ENCODE assay signal across 8 mouse cellular contexts in genomic region chr2:92376300-92376699, GRCm38 (mm10). TPM values are rescaled to one million over a fixed set of nuclear protein-coding genes. Genes with fewer than 3 reads are reported as not detected.
A peak's percentile ranks its signal among the peaks of the same experiment; 100 is the strongest.
DNase-seq lines count a peak whose midpoint lies in the region; ATAC-seq lines count a peak whose summit lies in the region.

No protein-coding gene starts in this region.

- peak overlapping the region; percentile 74; the same call in 1 of the 2 replicates for H3K9ac ChIP-seq in kidney, embryonic 15.5 days
- H3K9ac ChIP-seq in hindbrain, embryonic 13.5 days = peak overlapping the region; percentile 84; the same call in 1 of the 2 replicates
- H3K9ac ChIP-seq in midbrain, embryonic 13.5 days (replicated peaks) = peak overlapping the region; percentile 81

- peaks cover 10% of the 10 kb centered on the region for H3K27me3 ChIP-seq in kidney, embryonic 15.5 days
- H3K27me3 ChIP-seq in hindbrain, embryonic 13.5 days = peaks cover 11% of the 10 kb centered on the region
- H3K27me3 ChIP-seq in midbrain, embryonic 13.5 days = peaks cover 6% of the 10 kb centered on the region; the same call in 1 of the 2 replicates

- peaks cover 42% of the 10 kb centered on the region for H3K36me3 ChIP-seq in kidney, embryonic 15.5 days
- H3K36me3 ChIP-seq in hindbrain, embryonic 13.5 days = peaks cover 42% of the 10 kb centered on the region
- peaks cover 42% of the 10 kb centered on the region for H3K36me3 ChIP-seq in midbrain, embryonic 13.5 days

- 89% methylated on average over 6 of the region's 6 CpGs for WGBS in kidney, embryonic 15.5 days
- WGBS in hindbrain, embryonic 13.5 days = 92% methylated on average over 6 of the region's 6 CpGs
- WGBS in midbrain, embryonic 13.5 days = 82% methylated on average over 6 of the region's 6 CpGs

- no peak for DNase-seq in kidney, adult 18-20 months
- no peak for DNase-seq in yolk sac, embryonic 10.5 days (ENCODE audit: low spot score)
- DNase-seq in thymus, postnatal 10 days (ENCODE audit: low spot score in 2 of 2) = no peak
- no peak for DNase-seq in urinary bladder, postnatal 14 days (ENCODE audit: low spot score)

- peak overlapping the region; percentile 60 for H3K4me3 ChIP-seq in kidney, embryonic 15.5 days (replicated peaks)
- peak overlapping the region; percentile 78 for H3K4me3 ChIP-seq in brown adipose tissue, adult 24 weeks (ENCODE audit: insufficient read depth, low read depth, low read length)
- peak overlapping the region; percentile 73 for H3K4me3 ChIP-seq in hindbrain, embryonic 13.5 days
- peak overlapping the region; percentile 83 for H3K4me3 ChIP-seq in midbrain, embryonic 13.5 days (replicated peaks)

- H3K4me2 ChIP-seq in kidney, embryonic 15.5 days = peak overlapping the region; percentile 83
- peak overlapping the region; percentile 91 for H3K4me2 ChIP-seq in hindbrain, embryonic 13.5 days
- peak overlapping the region; percentile 97 for H3K4me2 ChIP-seq in midbrain, embryonic 13.5 days (replicated peaks)

- peaks cover 46% of the 10 kb centered on the region for H3K4me1 ChIP-seq in kidney, embryonic 15.5 days
- H3K4me1 ChIP-seq in brown adipose tissue, adult 24 weeks (ENCODE audit: control insufficient read depth, insufficient read depth, insufficient read length, low read length) = peaks cover 13% of the 10 kb centered on the region
- peaks cover 48% of the 10 kb centered on the region for H3K4me1 ChIP-seq in hindbrain, embryonic 13.5 days (replicated peaks)
- peaks cover 45% of the 10 kb centered on the region for H3K4me1 ChIP-seq in midbrain, embryonic 13.5 days (replicated peaks)

- no peak for ATAC-seq in kidney, embryonic 15.5 days (replicated peaks; ENCODE audit: low FRiP score)
- ATAC-seq in hindbrain, embryonic 13.5 days (ENCODE audit: low FRiP score) = no peak
- ATAC-seq in midbrain, embryonic 13.5 days = no peak

- no peaks in the 10 kb centered on the region for H3K9me3 ChIP-seq in kidney, embryonic 15.5 days (replicated peaks)
- H3K9me3 ChIP-seq in hindbrain, embryonic 13.5 days = no peaks in the 10 kb centered on the region
- no peaks in the 10 kb centered on the region for H3K9me3 ChIP-seq in midbrain, embryonic 13.5 days

- H3K27ac ChIP-seq in kidney, embryonic 15.5 days = no peak overlapping the region
- H3K27ac ChIP-seq in brown adipose tissue, adult 24 weeks (replicated peaks; ENCODE audit: low read depth, low read length) = peak overlapping the region; percentile 78
- H3K27ac ChIP-seq in hindbrain, embryonic 13.5 days = no peak overlapping the region
- no peak overlapping the region for H3K27ac ChIP-seq in midbrain, embryonic 13.5 days

RNA-seq across cellular contexts. Expression of gene Large2, which starts 1.6 kb away (rescaled TPM):
- 26.0 and 29.5 TPM in 2 replicates for polyA plus RNA-seq in kidney, embryonic 15.5 days (2015; fragmentation: Nextera tagmentation; extraction: Ambion mirVana)
- 1.9 TPM in 1 of 2 replicates, not detected in the other for polyA plus RNA-seq in brown adipose tissue, adult 24 weeks (2012; ENCODE audit: insufficient read depth, insufficient read length, missing spikeins)
- 1.6 and 2.4 TPM in 2 replicates for polyA plus RNA-seq in hindbrain, embryonic 13.5 days (2015; fragmentation: Nextera tagmentation; extraction: Ambion mirVana)
- polyA plus RNA-seq in midbrain, embryonic 13.5 days (2015; fragmentation: Nextera tagmentation; extraction: Ambion mirVana) = 1.5 and 2.5 TPM in 2 replicates

RNA-seq across cellular contexts. Expression of gene Pex16, which starts 1.8 kb away (rescaled TPM):
- polyA plus RNA-seq in kidney, embryonic 15.5 days (2015; fragmentation: Nextera tagmentation; extraction: Ambion mirVana) = 24.7 and 29.5 TPM in 2 replicates
- polyA plus RNA-seq in brown adipose tissue, adult 24 weeks (2012; ENCODE audit: insufficient read depth, insufficient read length, missing spikeins) = 78.2 and 89.5 TPM in 2 replicates
- 35.7 and 35.8 TPM in 2 replicates for polyA plus RNA-seq in hindbrain, embryonic 13.5 days (2015; fragmentation: Nextera tagmentation; extraction: Ambion mirVana)
- 32.8 and 36.0 TPM in 2 replicates for polyA plus RNA-seq in midbrain, embryonic 13.5 days (2015; fragmentation: Nextera tagmentation; extraction: Ambion mirVana)

RNA-seq across cellular contexts. Expression of gene 1700029I15Rik, which starts 6.0 kb away (rescaled TPM):
- 3.2 and 3.4 TPM in 2 replicates for polyA plus RNA-seq in kidney, embryonic 15.5 days (2015; fragmentation: Nextera tagmentation; extraction: Ambion mirVana)
- 3.3 and 4.1 TPM in 2 replicates for polyA plus RNA-seq in brown adipose tissue, adult 24 weeks (2012; ENCODE audit: insufficient read depth, insufficient read length, missing spikeins)
- 6.3 and 6.9 TPM in 2 replicates for polyA plus RNA-seq in hindbrain, embryonic 13.5 days (2015; fragmentation: Nextera tagmentation; extraction: Ambion mirVana)
- 8.0 and 8.9 TPM in 2 replicates for polyA plus RNA-seq in midbrain, embryonic 13.5 days (2015; fragmentation: Nextera tagmentation; extraction: Ambion mirVana)

RNA-seq across cellular contexts. Expression of gene Mapk8ip1, which starts 24.8 kb away (rescaled TPM):
- polyA plus RNA-seq in kidney, embryonic 15.5 days (2015; fragmentation: Nextera tagmentation; extraction: Ambion mirVana) = 32.1 and 34.9 TPM in 2 replicates
- polyA plus RNA-seq in brown adipose tissue, adult 24 weeks (2012; ENCODE audit: insufficient read depth, insufficient read length, missing spikeins) = 9.4 and 9.6 TPM in 2 replicates
- polyA plus RNA-seq in hindbrain, embryonic 13.5 days (2015; fragmentation: Nextera tagmentation; extraction: Ambion mirVana) = 111 and 112 TPM in 2 replicates
- 86.9 and 111 TPM in 2 replicates for polyA plus RNA-seq in midbrain, embryonic 13.5 days (2015; fragmentation: Nextera tagmentation; extraction: Ambion mirVana)

RNA-seq across cellular contexts. Expression of gene Cry2, which starts 57.5 kb away (rescaled TPM):
- 17.7 and 21.3 TPM in 2 replicates for polyA plus RNA-seq in kidney, embryonic 15.5 days (2015; fragmentation: Nextera tagmentation; extraction: Ambion mirVana)
- polyA plus RNA-seq in brown adipose tissue, adult 24 weeks (2012; ENCODE audit: insufficient read depth, insufficient read length, missing spikeins) = 11.7 and 14.6 TPM in 2 replicates
- 36.8 and 38.5 TPM in 2 replicates for polyA plus RNA-seq in hindbrain, embryonic 13.5 days (2015; fragmentation: Nextera tagmentation; extraction: Ambion mirVana)
- polyA plus RNA-seq in midbrain, embryonic 13.5 days (2015; fragmentation: Nextera tagmentation; extraction: Ambion mirVana) = 35.8 and 36.2 TPM in 2 replicates
